Mouse (Mus musculus): Measurements from ENCODE around the gene Dtnb. TPM values are rescaled to one million over a fixed set of nuclear protein-coding genes. Genes with fewer than 3 reads are reported as not detected.

The Dtnb gene
- polyA plus RNA-seq, 1 experiment: 10.0 TPM

GRCm38 (mm10) chr12:3817566-3817965 lies 245.4 kb downstream of the Dtnb start:
- TF ChIP-seq MAX (IDR thresholded peaks at IDR 0.05) (no peak), CEBPB (IDR thresholded peaks at IDR 0.05; ENCODE audit: low read depth) (no peak), MYOD1 (IDR thresholded peaks at IDR 0.05; ENCODE audit: control insufficient read depth, insufficient read length, low read depth) (no peak), FOSL1 (IDR thresholded peaks at IDR 0.05; ENCODE audit: insufficient read depth, low read length, poor library complexity, severe bottlenecking) (no peak), MYOG (IDR thresholded peaks at IDR 0.05; ENCODE audit: control insufficient read depth, extremely low read depth, insufficient read length) (no peak), USF1 (IDR thresholded peaks at IDR 0.05; ENCODE audit: low read depth) (no peak), CTCF (IDR thresholded peaks at IDR 0.05; ENCODE audit: control insufficient read depth, insufficient read depth, insufficient read length) (no peak)
- peaks cover 4% of the 10 kb centered on the region for H3K79me2 ChIP-seq (ENCODE audit: control insufficient read depth, insufficient read depth)
- no peaks in the 10 kb centered on the region for H3K79me3 ChIP-seq (ENCODE audit: low read depth)
- no peaks in the 10 kb centered on the region for H3K36me3 ChIP-seq (ENCODE audit: control insufficient read depth, insufficient read depth)
- H3ac ChIP-seq (ENCODE audit: control insufficient read depth, insufficient read length, low read depth): no peak overlapping the region
- no peak overlapping the region for H3K4me3 ChIP-seq (ENCODE audit: insufficient read depth, poor library complexity, severe bottlenecking)
- no peaks in the 10 kb centered on the region for H3K27me3 ChIP-seq (ENCODE audit: control insufficient read depth, insufficient read depth, insufficient read length)

DNA sequence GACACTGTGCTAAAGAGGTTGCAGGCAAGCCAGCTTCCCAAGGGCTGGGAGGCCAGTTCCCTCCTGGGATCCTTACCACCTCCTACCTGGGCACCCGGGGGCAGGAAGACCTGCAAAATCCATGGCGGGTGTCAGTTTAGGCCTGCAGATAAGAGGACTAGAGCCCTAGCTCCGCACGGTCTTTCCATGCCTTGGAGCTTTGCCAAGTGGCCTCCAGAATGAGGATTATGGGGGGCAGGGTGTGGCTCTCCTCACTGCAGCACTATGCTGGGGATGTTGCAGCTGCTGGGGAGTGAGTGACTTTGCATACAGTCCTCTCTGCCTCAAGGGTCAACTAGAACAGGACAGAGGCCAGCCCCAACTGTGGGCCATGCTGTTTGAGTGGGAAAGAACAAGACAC lies 247.7 kb downstream of the Dtnb start:
- no peak overlapping the region for H3K4me3 ChIP-seq (ENCODE audit: insufficient read depth, poor library complexity, severe bottlenecking)
- no peaks in the 10 kb centered on the region for H3K36me3 ChIP-seq (ENCODE audit: control insufficient read depth, insufficient read depth)
- H3K27me3 ChIP-seq (ENCODE audit: control insufficient read depth, insufficient read depth, insufficient read length): no peaks in the 10 kb centered on the region
- H3K79me2 ChIP-seq (ENCODE audit: control insufficient read depth, insufficient read depth): peaks cover 4% of the 10 kb centered on the region
- H3K79me3 ChIP-seq (ENCODE audit: low read depth): no peaks in the 10 kb centered on the region
- no peak for TF ChIP-seq CTCF (IDR thresholded peaks at IDR 0.05; ENCODE audit: control insufficient read depth, insufficient read depth, insufficient read length)
- TF ChIP-seq MYOD1 (IDR thresholded peaks at IDR 0.05; ENCODE audit: control insufficient read depth, insufficient read length, low read depth): no peak
- TF ChIP-seq CEBPB (IDR thresholded peaks at IDR 0.05; ENCODE audit: low read depth): no peak
- TF ChIP-seq MAX (IDR thresholded peaks at IDR 0.05): no peak
- no peak for TF ChIP-seq FOSL1 (IDR thresholded peaks at IDR 0.05; ENCODE audit: insufficient read depth, low read length, poor library complexity, severe bottlenecking)
- H3ac ChIP-seq (ENCODE audit: control insufficient read depth, insufficient read length, low read depth): no peak overlapping the region

DNA sequence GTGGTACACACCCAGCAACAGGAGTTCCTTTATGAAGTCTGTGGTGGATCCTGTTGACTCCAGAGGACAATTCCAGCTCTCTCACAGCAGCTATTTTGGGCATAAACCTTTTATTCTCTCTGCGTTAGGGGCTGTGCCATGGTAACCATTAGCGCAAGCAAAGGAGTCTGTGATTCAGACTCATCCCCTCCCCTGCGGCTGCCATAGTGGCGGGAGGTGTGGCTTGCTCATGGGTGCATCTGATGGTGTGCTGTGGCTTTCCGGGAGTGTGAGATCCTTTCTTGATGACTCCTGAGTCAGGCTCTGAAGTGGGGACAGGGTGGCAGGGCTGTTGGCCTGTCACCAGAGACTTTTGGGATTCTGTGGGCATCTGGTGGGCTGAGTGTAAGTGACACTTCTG lies 251.2 kb downstream of the Dtnb start:
- Histone ChIP-seq H3ac (ENCODE audit: control insufficient read depth, insufficient read length, low read depth) (no peak overlapping the region), H3K4me3 (ENCODE audit: insufficient read depth, poor library complexity, severe bottlenecking) (no peak overlapping the region), H3K79me3 (ENCODE audit: low read depth) (no peaks in the 10 kb centered on the region), H3K79me2 (ENCODE audit: control insufficient read depth, insufficient read depth) (peaks cover 4% of the 10 kb centered on the region), H3K27me3 (ENCODE audit: control insufficient read depth, insufficient read depth, insufficient read length) (no peaks in the 10 kb centered on the region), H3K36me3 (ENCODE audit: control insufficient read depth, insufficient read depth) (no peaks in the 10 kb centered on the region)
- TF ChIP-seq CTCF (IDR thresholded peaks at IDR 0.05; ENCODE audit: control insufficient read depth, insufficient read depth, insufficient read length): no peak
- no peak for TF ChIP-seq MYOD1 (IDR thresholded peaks at IDR 0.05; ENCODE audit: control insufficient read depth, insufficient read length, low read depth)

- Histone ChIP-seq H3K79me2 (ENCODE audit: control insufficient read depth, insufficient read depth) (peaks cover 4% of the 10 kb centered on the region), H3ac (ENCODE audit: control insufficient read depth, insufficient read length, low read depth) (no peak overlapping the region), H3K79me3 (ENCODE audit: low read depth) (no peaks in the 10 kb centered on the region), H3K36me3 (ENCODE audit: control insufficient read depth, insufficient read depth) (no peaks in the 10 kb centered on the region), H3K4me3 (ENCODE audit: insufficient read depth, poor library complexity, severe bottlenecking) (no peak overlapping the region), H3K27me3 (ENCODE audit: control insufficient read depth, insufficient read depth, insufficient read length) (no peaks in the 10 kb centered on the region)
- no peak for TF ChIP-seq CEBPB (IDR thresholded peaks at IDR 0.05; ENCODE audit: low read depth)
- no peak for TF ChIP-seq FOSL1 (IDR thresholded peaks at IDR 0.05; ENCODE audit: insufficient read depth, low read length, poor library complexity, severe bottlenecking)
- TF ChIP-seq MYOD1 (IDR thresholded peaks at IDR 0.05; ENCODE audit: control insufficient read depth, insufficient read length, low read depth): peak; percentile 24
- no peak for TF ChIP-seq MAX (IDR thresholded peaks at IDR 0.05)
- no peak for TF ChIP-seq MYOG (IDR thresholded peaks at IDR 0.05; ENCODE audit: control insufficient read depth, extremely low read depth, insufficient read length)
- TF ChIP-seq CTCF (IDR thresholded peaks at IDR 0.05; ENCODE audit: control insufficient read depth, insufficient read depth, insufficient read length): no peak
- peak; percentile 50 for TF ChIP-seq USF1 (IDR thresholded peaks at IDR 0.05; ENCODE audit: low read depth)
These were observed 252.9 kb downstream of the Dtnb start for GRCm38 (mm10) chr12:3824906-3825713.

DNA sequence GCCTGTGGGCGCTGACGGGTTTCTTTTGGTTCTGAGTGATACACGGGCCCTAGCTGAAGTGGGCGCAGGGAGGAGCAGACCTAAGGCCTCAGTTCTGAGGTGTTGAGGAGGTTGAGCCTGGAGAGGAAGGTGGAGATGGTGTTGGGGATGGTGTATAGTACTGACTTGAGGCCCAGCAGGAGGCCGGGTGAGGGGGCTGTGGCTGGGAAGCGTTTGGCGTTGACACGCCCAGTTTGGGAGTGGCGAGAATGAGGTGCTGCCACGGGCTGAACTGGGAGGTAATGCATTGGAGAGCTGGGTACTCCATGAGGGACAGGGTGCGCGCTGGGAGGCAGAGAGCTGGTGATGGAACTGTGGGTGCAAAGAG lies 253.5 kb downstream of the Dtnb start:
- Histone ChIP-seq H3K36me3 (ENCODE audit: control insufficient read depth, insufficient read depth) (no peaks in the 10 kb centered on the region), H3K27me3 (ENCODE audit: control insufficient read depth, insufficient read depth, insufficient read length) (no peaks in the 10 kb centered on the region), H3ac (ENCODE audit: control insufficient read depth, insufficient read length, low read depth) (no peak overlapping the region), H3K79me2 (ENCODE audit: control insufficient read depth, insufficient read depth) (peaks cover 4% of the 10 kb centered on the region), H3K4me3 (ENCODE audit: insufficient read depth, poor library complexity, severe bottlenecking) (no peak overlapping the region), H3K79me3 (ENCODE audit: low read depth) (no peaks in the 10 kb centered on the region)
- TF ChIP-seq CEBPB (IDR thresholded peaks at IDR 0.05; ENCODE audit: low read depth) (no peak), MAX (IDR thresholded peaks at IDR 0.05) (no peak), FOSL1 (IDR thresholded peaks at IDR 0.05; ENCODE audit: insufficient read depth, low read length, poor library complexity, severe bottlenecking) (no peak), MYOD1 (IDR thresholded peaks at IDR 0.05; ENCODE audit: control insufficient read depth, insufficient read length, low read depth) (no peak)

DNA sequence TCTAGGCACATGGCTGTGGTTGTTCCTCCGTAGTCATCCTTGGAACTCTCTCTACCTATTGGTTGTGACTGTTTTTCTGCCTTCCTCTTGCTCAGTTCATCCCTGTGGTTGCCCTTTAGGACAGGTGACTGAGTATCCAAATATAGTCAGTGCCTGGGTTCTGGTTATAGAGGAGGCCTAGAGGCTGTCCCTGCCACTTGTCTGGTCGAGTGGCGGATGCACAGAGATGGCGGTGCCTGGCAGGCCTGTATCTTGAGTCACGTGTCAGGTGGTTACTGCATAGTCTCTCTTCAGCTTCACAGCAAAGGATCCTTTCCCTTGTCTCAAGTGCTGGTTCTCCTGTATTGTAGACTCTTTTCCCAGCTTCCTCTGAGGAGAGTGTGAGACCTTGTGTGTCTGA lies 255.6 kb downstream of the Dtnb start:
- H3K27me3 ChIP-seq (ENCODE audit: control insufficient read depth, insufficient read depth, insufficient read length): no peaks in the 10 kb centered on the region
- TF ChIP-seq CEBPB (IDR thresholded peaks at IDR 0.05; ENCODE audit: low read depth) (no peak), USF1 (IDR thresholded peaks at IDR 0.05; ENCODE audit: low read depth) (no peak), MAX (IDR thresholded peaks at IDR 0.05) (no peak), FOSL1 (IDR thresholded peaks at IDR 0.05; ENCODE audit: insufficient read depth, low read length, poor library complexity, severe bottlenecking) (no peak), MYOD1 (IDR thresholded peaks at IDR 0.05; ENCODE audit: control insufficient read depth, insufficient read length, low read depth) (no peak)
- H3K4me3 ChIP-seq (ENCODE audit: insufficient read depth, poor library complexity, severe bottlenecking): no peak overlapping the region
- no peak overlapping the region for H3ac ChIP-seq (ENCODE audit: control insufficient read depth, insufficient read length, low read depth)
- H3K36me3 ChIP-seq (ENCODE audit: control insufficient read depth, insufficient read depth): no peaks in the 10 kb centered on the region
- no peaks in the 10 kb centered on the region for H3K79me3 ChIP-seq (ENCODE audit: low read depth)
- no peaks in the 10 kb centered on the region for H3K79me2 ChIP-seq (ENCODE audit: control insufficient read depth, insufficient read depth)

Small RNA genes lying within 50 kb of the gene (microRNA-seq; reads per million reads assigned to microRNA genes)
- not detected for gene Gm26050 (ENCODE audit: borderline microRNAs expressed)

Other genes with a start within 250 kb of the Dtnb start
- gene Kif3c, start 207.2 kb upstream of the Dtnb start, polyA plus RNA-seq (2012; fragmentation: generic; extraction: Trizol): 17.4 TPM
- gene Asxl2, start 145.5 kb upstream of the Dtnb start, polyA plus RNA-seq (2012; fragmentation: generic; extraction: Trizol): 5.9 TPM
- 4.6 TPM for gene Dnmt3a, start 233.6 kb downstream of the Dtnb start, polyA plus RNA-seq (2012; fragmentation: generic; extraction: Trizol)

Measured in C2C12 (cell line).